Mouse (Mus musculus) heart, embryonic 12.5 days (tissue): ENCODE results near the gene Dpp6. TPM values are rescaled to one million over a fixed set of nuclear protein-coding genes. Genes with fewer than 3 reads are reported as not detected.

Source experiments
- ATAC-seq: fragments of 200-750 bp; cut with Nextera tagmentation; 2 replicates; pipeline ENCODE4 v1.8.0; 2017; ENCODE audit warnings: moderate TSS enrichment, moderate library complexity; ENCODE audit not compliant: insufficient number of reproducible peaks, low FRiP score
- H3K27ac ChIP-seq: fragments of 300-500 bp; sonication (generic); 2 replicates; pipeline ENCODE4 v1.5.1; 2016; ENCODE audit warnings: mild to moderate bottlenecking, moderate library complexity; ENCODE audit not compliant: poor library complexity, severe bottlenecking
- H3K27me3 ChIP-seq: fragments of 300-500 bp; sonication (generic); replicated peaks from 2 replicates; pipeline ENCODE4 v1.6.1; 2016; ENCODE audit warnings: mild to moderate bottlenecking, moderate library complexity
- H3K36me3 ChIP-seq: fragments of 300-500 bp; sonication (generic); 2 replicates; pipeline ENCODE4 v1.6.1; 2016; ENCODE audit warnings: mild to moderate bottlenecking, moderate library complexity
- H3K4me1 ChIP-seq: fragments of 300-500 bp; sonication (generic); replicated peaks from 2 replicates; pipeline ENCODE4 v1.6.1; 2016; ENCODE audit warnings: mild to moderate bottlenecking
- H3K4me2 ChIP-seq: fragments of 300-500 bp; sonication (generic); 2 replicates; pipeline ENCODE4 v1.6.1; 2016; ENCODE audit warnings: mild to moderate bottlenecking, moderate library complexity
- H3K4me3 ChIP-seq: fragments of 300-500 bp; sonication (generic); 2 replicates; pipeline ENCODE4 v1.5.1; 2016; ENCODE audit warnings: mild to moderate bottlenecking
- H3K9ac ChIP-seq: fragments of 300-500 bp; sonication (generic); 2 replicates; pipeline ENCODE4 v1.6.1; 2016; ENCODE audit warnings: mild to moderate bottlenecking, moderate library complexity
- H3K9me3 ChIP-seq: fragments of 300-500 bp; sonication (generic); replicated peaks from 2 replicates; pipeline ENCODE4 v1.6.1; 2016; ENCODE audit warnings: mild to moderate bottlenecking, moderate library complexity
- WGBS: fragments of 180-500 bp; shearing (Covaris S2); methylation state at CpG from one replicate; pipeline ENCODE4 v1.1.7; 2016; 5-methylcytosine and 5-hydroxymethylcytosine counted together
- polyA plus RNA-seq: library from polyadenylated mRNA; unstranded; fragments of >200 nt; fragmentation: Nextera tagmentation; extraction: Ambion mirVana; gene quantifications from 2 replicates; pipeline ENCODE4 v1.2.1, GENCODE M21; 2016

Dpp6 gene
- polyA plus RNA-seq, 1 experiment from 2014 or later = 0.60 TPM

DNA sequence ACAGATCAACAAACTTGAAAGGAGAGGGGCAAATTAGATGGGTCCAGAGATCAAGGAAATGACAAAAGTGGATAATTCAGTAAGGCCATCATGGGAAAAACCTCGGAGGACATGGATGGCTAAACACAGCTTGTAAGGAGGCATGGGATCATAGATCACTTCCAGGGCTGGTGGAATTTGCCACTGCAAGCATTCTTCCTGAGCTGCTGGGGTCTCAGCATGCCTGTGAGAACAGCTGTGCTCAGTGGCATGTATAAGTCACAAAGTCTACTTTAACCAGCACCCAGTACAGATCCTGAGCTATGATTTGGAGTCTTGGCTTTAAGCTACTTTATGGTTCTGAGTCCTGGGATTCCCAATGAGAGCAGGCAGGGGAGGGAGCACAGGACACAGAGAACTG is 246.9 kb downstream of the Dpp6 start:
- WGBS = 60% methylated on average over 1 of the region's 1 CpGs
- no peaks in the 10 kb centered on the region for H3K9me3 ChIP-seq
- no peak for ATAC-seq

DNA sequence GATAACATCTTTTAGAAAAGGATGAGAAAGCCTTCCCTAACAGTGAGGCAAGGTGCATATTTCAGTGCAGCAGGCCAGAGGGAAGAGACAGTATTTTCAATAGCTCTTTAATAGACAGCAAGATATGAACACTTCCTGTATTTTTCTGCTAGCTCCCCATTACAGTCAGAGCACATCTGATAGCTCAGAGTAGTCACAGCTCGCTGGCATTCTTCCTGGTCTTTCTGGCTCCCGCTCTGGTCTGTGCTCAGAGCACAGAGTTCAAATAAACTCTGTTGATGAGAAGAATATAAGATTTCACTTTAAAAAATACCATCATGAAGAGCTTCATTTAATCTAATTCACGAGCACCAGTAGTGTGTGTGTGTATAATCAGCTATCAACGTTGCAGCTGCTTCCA is 249.8 kb downstream of the Dpp6 start:
- WGBS = 74% methylated on average over 4 of the region's 4 CpGs
- H3K4me1 ChIP-seq = no peaks in the 10 kb centered on the region

More for the DNA sequence above, 246.9 kb downstream of the Dpp6 start:
- Histone ChIP-seq H3K4me3 (no peak overlapping the region), H3K9ac (no peak overlapping the region), H3K36me3 (no peaks in the 10 kb centered on the region), H3K27ac (no peak overlapping the region), H3K4me1 (no peaks in the 10 kb centered on the region), H3K4me2 (no peak overlapping the region), H3K27me3 (no peaks in the 10 kb centered on the region)

DNA sequence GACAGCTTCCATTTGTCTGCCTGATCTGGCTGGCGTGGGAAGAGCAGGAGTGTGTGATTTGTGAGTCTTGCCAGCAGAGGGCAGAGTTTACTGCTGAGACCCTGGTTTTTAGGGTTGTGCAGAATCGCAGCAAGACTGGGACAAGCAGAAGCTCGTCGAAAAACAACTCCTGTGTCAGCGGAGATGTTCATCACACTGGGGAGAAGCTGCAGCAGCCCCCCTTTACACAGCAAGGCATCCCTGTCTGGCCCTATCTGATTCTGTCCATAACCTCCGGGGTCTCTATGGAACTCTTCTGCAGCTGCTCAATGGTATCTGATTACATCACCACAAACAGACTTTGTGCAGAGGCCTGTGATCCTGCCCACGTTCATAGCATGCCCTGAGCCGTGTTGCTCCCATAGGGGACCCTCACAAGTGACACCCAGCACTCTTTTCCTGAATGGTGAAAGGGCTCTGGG is 258.2 kb downstream of the Dpp6 start:
- H3K27ac ChIP-seq = no peak overlapping the region
- H3K9ac ChIP-seq = no peak overlapping the region
- H3K4me2 ChIP-seq = no peak overlapping the region
- no peaks in the 10 kb centered on the region for H3K9me3 ChIP-seq
- WGBS = 24% methylated on average over 8 of the region's 8 CpGs
- no peaks in the 10 kb centered on the region for H3K27me3 ChIP-seq
- no peak overlapping the region for H3K4me3 ChIP-seq
- no peaks in the 10 kb centered on the region for H3K4me1 ChIP-seq
- no peaks in the 10 kb centered on the region for H3K36me3 ChIP-seq
- no peak for ATAC-seq

More for the DNA sequence above, 249.8 kb downstream of the Dpp6 start:
- no peak overlapping the region for H3K27ac ChIP-seq
- H3K4me2 ChIP-seq = no peak overlapping the region
- no peaks in the 10 kb centered on the region for H3K36me3 ChIP-seq
- no peak for ATAC-seq
- no peaks in the 10 kb centered on the region for H3K9me3 ChIP-seq
- H3K4me3 ChIP-seq = no peak overlapping the region
- no peaks in the 10 kb centered on the region for H3K27me3 ChIP-seq
- H3K9ac ChIP-seq = no peak overlapping the region

DNA sequence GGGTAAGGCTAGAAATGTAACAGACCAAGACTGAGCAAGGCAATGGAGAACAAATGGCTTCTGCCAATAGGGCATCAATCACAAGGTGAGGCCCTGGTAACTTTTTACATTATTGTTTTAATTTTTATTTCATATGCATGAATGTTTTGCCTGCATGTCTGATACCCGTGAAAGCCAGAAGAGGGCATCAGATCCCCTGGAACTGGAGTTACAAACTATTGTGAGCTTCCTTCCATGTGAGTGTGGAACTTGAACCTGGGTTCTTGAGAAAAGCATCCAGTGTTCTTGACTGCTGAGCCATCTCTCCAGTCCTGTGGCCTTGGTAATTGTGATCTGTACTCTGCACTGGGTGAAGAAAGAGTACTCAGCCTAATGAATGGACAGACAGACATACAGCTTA is 259.0 kb downstream of the Dpp6 start:
- Histone ChIP-seq H3K9me3 (no peaks in the 10 kb centered on the region), H3K4me3 (no peak overlapping the region), H3K4me2 (no peak overlapping the region), H3K27ac (no peak overlapping the region), H3K36me3 (no peaks in the 10 kb centered on the region), H3K4me1 (no peaks in the 10 kb centered on the region), H3K27me3 (no peaks in the 10 kb centered on the region), H3K9ac (no peak overlapping the region)
- ATAC-seq = no peak
- 47% methylated on average over 1 of the region's 1 CpGs for WGBS

DNA sequence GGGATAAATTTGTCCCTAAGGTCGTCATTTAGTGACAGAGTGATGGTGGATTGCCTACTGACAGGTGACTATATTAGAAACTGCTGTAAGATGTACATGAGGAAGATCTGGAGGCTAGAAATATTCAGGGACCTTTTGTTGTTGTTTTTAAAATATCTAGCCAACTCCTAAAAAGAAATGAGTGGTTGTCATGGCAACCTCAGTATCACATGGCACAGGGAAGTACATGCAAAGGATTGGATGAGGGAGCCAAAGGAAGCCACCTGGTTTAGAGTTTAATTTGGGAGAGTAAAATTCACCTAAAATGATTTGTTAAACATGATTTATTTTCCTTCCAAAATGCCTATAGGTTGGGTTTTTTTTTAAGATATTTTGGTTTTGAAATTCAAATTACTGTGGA is 260.8 kb downstream of the Dpp6 start:
- WGBS = 48% methylated on average over 1 of the region's 1 CpGs
- Histone ChIP-seq H3K9me3 (no peaks in the 10 kb centered on the region), H3K27ac (no peak overlapping the region), H3K9ac (no peak overlapping the region), H3K36me3 (no peaks in the 10 kb centered on the region), H3K4me2 (no peak overlapping the region), H3K4me1 (no peaks in the 10 kb centered on the region), H3K27me3 (no peaks in the 10 kb centered on the region), H3K4me3 (no peak overlapping the region)
- no peak for ATAC-seq

DNA sequence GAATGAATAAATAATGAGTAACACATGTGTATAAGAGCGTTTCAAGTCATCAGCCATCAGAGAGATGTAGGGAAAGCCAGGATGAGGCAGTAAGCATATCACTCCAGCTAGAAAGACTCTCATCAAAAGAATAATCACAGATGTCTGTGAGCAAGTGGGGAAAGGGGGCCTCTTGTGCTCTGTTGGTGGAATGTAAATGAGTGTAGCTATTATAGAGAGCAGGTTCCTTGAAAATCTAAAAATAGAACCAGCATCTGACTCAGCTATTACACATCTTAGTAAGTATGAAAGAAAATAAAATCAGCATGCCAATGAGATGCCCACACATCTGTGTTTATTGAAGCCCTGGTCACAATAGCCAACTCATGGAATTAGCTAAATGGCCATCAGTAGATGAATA is 264.3 kb downstream of the Dpp6 start:
- no peak overlapping the region for H3K27ac ChIP-seq
- WGBS = 71% methylated on average over 1 of the region's 1 CpGs
- no peak overlapping the region for H3K4me3 ChIP-seq
- no peaks in the 10 kb centered on the region for H3K27me3 ChIP-seq
- no peaks in the 10 kb centered on the region for H3K36me3 ChIP-seq
- no peak overlapping the region for H3K9ac ChIP-seq
- H3K9me3 ChIP-seq = no peaks in the 10 kb centered on the region
- no peak overlapping the region for H3K4me2 ChIP-seq
- H3K4me1 ChIP-seq = no peaks in the 10 kb centered on the region
- ATAC-seq = no peak

DNA sequence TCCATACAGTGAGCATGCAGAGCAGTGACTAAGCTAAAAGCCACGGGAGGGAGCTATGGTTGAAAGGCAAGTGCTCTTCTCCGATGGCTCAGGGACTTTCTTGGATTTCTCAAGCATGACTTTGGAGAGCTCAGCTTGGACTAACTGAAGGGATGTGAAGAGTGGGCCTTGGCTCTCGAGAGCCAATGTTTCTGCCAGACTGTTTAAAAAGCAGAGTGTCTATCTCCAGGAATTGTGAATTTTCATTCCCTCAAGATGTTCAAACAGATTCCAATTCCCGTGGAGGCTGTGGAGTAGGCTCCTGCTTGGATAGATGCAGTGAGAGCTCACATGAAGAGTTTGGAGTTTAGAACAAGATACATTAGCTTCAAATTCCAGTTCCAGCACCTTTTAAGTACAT is 266.8 kb downstream of the Dpp6 start:
- H3K27me3 ChIP-seq = no peaks in the 10 kb centered on the region
- WGBS = 61% methylated on average over 4 of the region's 4 CpGs
- H3K4me1 ChIP-seq = no peaks in the 10 kb centered on the region
- no peak overlapping the region for H3K27ac ChIP-seq
- ATAC-seq = no peak
- H3K36me3 ChIP-seq = no peaks in the 10 kb centered on the region
- H3K4me2 ChIP-seq = no peak overlapping the region
- H3K4me3 ChIP-seq = no peak overlapping the region
- H3K9ac ChIP-seq = no peak overlapping the region
- no peaks in the 10 kb centered on the region for H3K9me3 ChIP-seq

DNA sequence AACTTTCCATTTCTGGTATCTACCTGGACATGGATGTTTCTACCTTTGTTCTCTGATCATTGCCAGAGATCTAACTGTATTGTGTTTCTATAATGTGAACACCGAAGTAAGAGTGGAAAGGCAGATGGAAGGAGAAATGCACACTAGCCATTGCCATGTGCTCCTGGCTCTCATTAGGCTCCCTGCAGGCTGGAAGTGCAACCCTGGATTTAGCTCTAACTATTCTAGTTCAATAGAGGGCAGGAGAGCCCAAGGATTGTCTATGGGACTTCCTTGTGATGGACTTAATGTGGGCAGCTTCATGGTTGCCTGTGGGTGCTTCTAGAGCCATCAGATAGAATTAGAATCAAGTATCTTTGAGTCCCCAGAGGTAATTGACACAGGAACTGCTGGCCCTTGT is 291.2 kb downstream of the Dpp6 start:
- no peak for ATAC-seq
- no peak overlapping the region for H3K4me2 ChIP-seq
- no peaks in the 10 kb centered on the region for H3K27me3 ChIP-seq
- WGBS = 89% methylated on average over 1 of the region's 1 CpGs
- no peaks in the 10 kb centered on the region for H3K4me1 ChIP-seq
- no peaks in the 10 kb centered on the region for H3K36me3 ChIP-seq
- no peak overlapping the region for H3K4me3 ChIP-seq
- no peak overlapping the region for H3K9ac ChIP-seq
- H3K9me3 ChIP-seq = no peaks in the 10 kb centered on the region
- H3K27ac ChIP-seq = no peak overlapping the region

DNA sequence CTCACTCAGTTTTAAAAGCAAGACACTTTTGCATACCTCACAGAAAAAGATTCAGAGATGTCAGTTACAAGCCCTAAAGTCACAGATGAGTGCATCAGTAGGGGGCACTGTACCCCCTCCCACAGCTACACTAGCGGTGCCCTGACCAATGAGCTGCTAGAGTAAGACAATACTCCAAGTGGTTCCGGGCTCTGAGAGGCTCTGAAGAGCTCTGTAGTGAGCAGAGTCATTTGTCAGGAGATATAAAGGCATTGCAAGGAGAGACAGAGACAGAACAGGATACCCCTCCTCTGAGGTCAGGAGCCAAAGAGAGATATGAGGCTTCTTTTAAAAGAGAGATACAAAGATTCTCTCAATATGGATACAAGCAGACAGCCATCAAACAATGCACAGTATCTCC is 305.5 kb downstream of the Dpp6 start:
- Histone ChIP-seq H3K36me3 (no peaks in the 10 kb centered on the region), H3K4me3 (no peak overlapping the region), H3K27ac (no peak overlapping the region), H3K4me2 (no peak overlapping the region), H3K27me3 (no peaks in the 10 kb centered on the region), H3K9ac (no peak overlapping the region), H3K4me1 (no peaks in the 10 kb centered on the region), H3K9me3 (no peaks in the 10 kb centered on the region)
- 37% methylated on average over 2 of the region's 2 CpGs for WGBS
- no peak for ATAC-seq

DNA sequence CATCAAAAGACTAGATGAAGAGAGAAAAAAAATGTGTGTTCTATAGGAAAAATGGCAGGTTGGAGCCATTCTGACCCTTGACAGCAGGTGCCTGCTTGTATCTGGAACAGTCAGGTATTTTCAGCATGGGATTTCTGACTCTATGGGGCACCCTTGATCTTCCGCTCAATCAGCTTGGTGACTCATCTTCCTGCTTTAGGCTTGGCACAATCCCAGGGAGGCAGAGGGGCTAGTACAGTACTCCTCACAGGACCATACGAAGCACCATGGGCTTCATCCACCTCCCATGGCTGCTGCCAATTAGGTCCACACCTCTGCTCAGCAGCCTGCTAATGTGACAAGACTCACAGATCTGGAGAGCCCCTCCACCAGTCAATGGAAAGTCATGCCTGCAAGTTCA is 305.9 kb downstream of the Dpp6 start:
- no peak overlapping the region for H3K4me3 ChIP-seq
- no peak overlapping the region for H3K4me2 ChIP-seq
- H3K27ac ChIP-seq = no peak overlapping the region

DNA sequence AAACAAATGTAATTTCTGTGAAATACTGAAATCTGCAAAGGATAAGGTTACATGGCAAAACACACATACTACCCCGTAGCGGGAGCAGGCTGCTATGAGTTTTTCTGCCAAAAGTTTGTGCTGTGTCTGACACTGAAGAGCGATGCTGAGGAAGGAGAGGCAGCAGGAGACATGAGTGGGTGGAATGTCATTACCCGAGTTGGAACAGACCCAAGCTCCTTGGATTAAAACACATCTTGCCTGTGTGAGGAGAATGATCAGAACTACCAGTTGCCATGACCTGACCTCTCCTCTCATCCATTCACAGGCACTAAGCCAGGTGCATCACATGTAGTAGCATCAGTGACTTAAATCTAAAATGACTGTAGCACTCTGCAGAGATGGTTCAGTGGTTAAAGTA is 309.0 kb downstream of the Dpp6 start:
- 81% methylated on average over 4 of the region's 4 CpGs for WGBS

More for the DNA sequence above, 305.9 kb downstream of the Dpp6 start:
- H3K9me3 ChIP-seq = no peaks in the 10 kb centered on the region
- no peaks in the 10 kb centered on the region for H3K36me3 ChIP-seq
- no peaks in the 10 kb centered on the region for H3K27me3 ChIP-seq
- ATAC-seq = no peak
- H3K9ac ChIP-seq = no peak overlapping the region
- WGBS = 57% methylated on average over 2 of the region's 2 CpGs
- no peaks in the 10 kb centered on the region for H3K4me1 ChIP-seq

DNA sequence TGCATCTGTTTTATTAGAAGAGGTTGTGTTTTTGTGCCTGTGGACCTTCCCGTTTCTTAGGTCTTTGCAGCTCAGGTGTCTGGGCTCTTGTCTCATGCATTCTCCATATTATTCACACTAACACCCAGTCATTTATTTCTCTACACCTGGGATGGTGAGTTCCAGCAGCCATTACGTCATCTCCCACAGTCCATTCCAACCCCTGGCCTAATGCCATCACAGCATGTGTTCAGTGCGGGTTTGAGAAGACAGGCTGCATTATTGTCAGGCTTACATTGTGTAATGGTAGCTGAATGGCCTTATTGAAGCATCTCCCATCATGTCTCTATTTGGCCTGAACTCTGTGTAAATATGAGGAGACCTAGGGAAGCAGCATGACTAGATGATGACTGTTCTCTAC is 316.2 kb downstream of the Dpp6 start:
- H3K27ac ChIP-seq = no peak overlapping the region
- no peaks in the 10 kb centered on the region for H3K4me1 ChIP-seq
- H3K36me3 ChIP-seq = no peaks in the 10 kb centered on the region
- WGBS = 81% methylated on average over 3 of the region's 3 CpGs
- H3K9me3 ChIP-seq = no peaks in the 10 kb centered on the region; the same call in 1 of the 2 replicates
- H3K4me3 ChIP-seq = no peak overlapping the region
- no peaks in the 10 kb centered on the region for H3K27me3 ChIP-seq
- H3K9ac ChIP-seq = no peak overlapping the region
- no peak overlapping the region for H3K4me2 ChIP-seq
- ATAC-seq = no peak

More for the DNA sequence above, 309.0 kb downstream of the Dpp6 start:
- H3K27me3 ChIP-seq = no peaks in the 10 kb centered on the region
- H3K4me2 ChIP-seq = no peak overlapping the region
- no peaks in the 10 kb centered on the region; the same call in 1 of the 2 replicates for H3K9me3 ChIP-seq
- ATAC-seq = no peak
- no peak overlapping the region for H3K4me3 ChIP-seq
- H3K4me1 ChIP-seq = no peaks in the 10 kb centered on the region
- H3K27ac ChIP-seq = no peak overlapping the region
- H3K9ac ChIP-seq = no peak overlapping the region
- no peaks in the 10 kb centered on the region for H3K36me3 ChIP-seq
